Mouse (Mus musculus): ENCODE results near the gene Nrsn2. TPM values are rescaled to one million over a fixed set of nuclear protein-coding genes. Genes with fewer than 3 reads are reported as not detected.

Gene Nrsn2
- polyA plus RNA-seq, 1 experiment, result 0.85 TPM

DNA sequence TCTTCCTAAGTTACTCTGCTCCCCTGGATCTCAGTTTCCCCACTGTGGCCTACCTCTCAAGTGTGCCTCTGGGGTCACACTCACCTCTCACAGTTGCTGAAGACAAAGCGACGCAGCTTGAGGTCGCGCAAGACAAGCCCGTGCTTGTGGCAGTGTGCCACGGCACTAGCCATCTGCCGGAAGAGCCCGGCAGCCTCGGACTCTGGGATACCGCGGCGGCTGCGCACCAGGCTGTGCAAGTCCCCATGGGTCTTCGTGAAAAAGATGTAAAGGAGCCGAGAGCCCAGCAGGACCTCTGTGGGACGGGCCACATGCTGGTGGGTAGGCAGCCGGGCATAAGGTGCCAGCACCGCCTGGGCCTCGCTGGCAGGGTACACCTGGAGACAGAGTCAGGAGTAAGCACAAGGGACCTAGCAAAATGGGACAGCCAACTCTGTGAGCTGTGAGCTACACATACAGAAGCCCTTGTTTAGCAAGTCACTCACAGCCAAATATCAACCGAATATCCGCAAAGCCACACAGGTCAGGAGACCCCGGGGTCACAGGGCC lies 36.7 kb downstream of the Nrsn2 start:
- Histone ChIP-seq H3K4me1 (ENCODE audit: control insufficient read depth, insufficient read depth, low read length) (peaks cover 4% of the 10 kb centered on the region), H3K36me3 (ENCODE audit: control insufficient read depth, insufficient read depth, low read length) (no peaks in the 10 kb centered on the region), H3K27ac (ENCODE audit: control insufficient read depth, insufficient read depth, low read depth, low read length) (no peak overlapping the region), H3K27me3 (ENCODE audit: control insufficient read depth, insufficient read depth, low read length) (peaks cover 3% of the 10 kb centered on the region; the same call in 1 of the 2 replicates), H3K4me3 (ENCODE audit: control insufficient read depth, low read depth, low read length) (no peak overlapping the region)
- TF ChIP-seq CTCF (IDR thresholded peaks at IDR 0.05; ENCODE audit: control insufficient read depth, insufficient read depth, insufficient replicate concordance, low read depth, low read length) (no peak), POLR2A (IDR thresholded peaks at IDR 0.05; ENCODE audit: control insufficient read depth, low read depth, low read length) (no peak)

- Histone ChIP-seq H3K27ac (ENCODE audit: control insufficient read depth, insufficient read depth, low read depth, low read length) (no peak overlapping the region), H3K36me3 (ENCODE audit: control insufficient read depth, insufficient read depth, low read length) (no peaks in the 10 kb centered on the region), H3K27me3 (ENCODE audit: control insufficient read depth, insufficient read depth, low read length) (no peaks in the 10 kb centered on the region), H3K4me3 (ENCODE audit: control insufficient read depth, low read depth, low read length) (no peak overlapping the region), H3K4me1 (ENCODE audit: control insufficient read depth, insufficient read depth, low read length) (no peaks in the 10 kb centered on the region; the same call in 1 of the 2 replicates)
- no peak for TF ChIP-seq POLR2A (IDR thresholded peaks at IDR 0.05; ENCODE audit: control insufficient read depth, low read depth, low read length)
- no peak for TF ChIP-seq CTCF (IDR thresholded peaks at IDR 0.05; ENCODE audit: control insufficient read depth, insufficient read depth, insufficient replicate concordance, low read depth, low read length)
Observed at GRCm38 (mm10) chr2:152338319-152338718, 38.1 kb downstream of the Nrsn2 start.

DNA sequence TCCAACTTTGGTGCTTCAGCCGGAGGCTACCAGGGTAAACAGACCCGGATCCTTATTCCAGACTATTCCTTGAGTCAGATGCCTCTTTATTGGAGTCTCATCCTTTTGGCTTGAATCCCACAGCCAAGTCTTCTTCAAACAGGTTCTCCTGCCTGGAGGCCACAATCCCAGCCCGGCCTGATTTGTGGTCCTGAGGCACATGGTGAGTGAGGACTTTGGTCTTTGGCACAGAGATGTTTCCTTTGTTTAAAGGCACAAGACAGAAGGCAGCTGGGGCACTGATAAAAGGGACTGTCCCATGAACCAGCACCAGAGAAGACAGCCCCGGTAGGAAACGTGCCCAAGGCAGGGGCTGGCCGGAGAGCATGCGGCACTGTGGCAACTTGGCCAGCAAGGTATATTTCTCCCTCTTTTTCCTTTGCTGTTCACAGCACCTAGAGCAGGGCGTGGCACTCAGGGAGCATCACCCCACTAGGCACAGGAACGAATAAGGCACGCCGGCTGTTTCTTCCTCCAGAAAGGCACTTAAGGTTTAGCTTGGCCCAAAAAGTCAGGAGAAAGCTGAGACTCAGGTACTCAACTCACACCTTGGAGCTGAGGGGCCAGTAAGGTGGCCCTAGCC lies 38.7 kb downstream of the Nrsn2 start:
- Histone ChIP-seq H3K27me3 (ENCODE audit: control insufficient read depth, insufficient read depth, low read length) (no peaks in the 10 kb centered on the region), H3K4me1 (ENCODE audit: control insufficient read depth, insufficient read depth, low read length) (peaks cover under 1% of the 10 kb centered on the region; the same call in 1 of the 2 replicates), H3K4me3 (ENCODE audit: control insufficient read depth, low read depth, low read length) (no peak overlapping the region), H3K36me3 (ENCODE audit: control insufficient read depth, insufficient read depth, low read length) (no peaks in the 10 kb centered on the region), H3K27ac (ENCODE audit: control insufficient read depth, insufficient read depth, low read depth, low read length) (no peak overlapping the region)
- TF ChIP-seq POLR2A (IDR thresholded peaks at IDR 0.05; ENCODE audit: control insufficient read depth, low read depth, low read length) (no peak), CTCF (IDR thresholded peaks at IDR 0.05; ENCODE audit: control insufficient read depth, insufficient read depth, insufficient replicate concordance, low read depth, low read length) (no peak)

DNA sequence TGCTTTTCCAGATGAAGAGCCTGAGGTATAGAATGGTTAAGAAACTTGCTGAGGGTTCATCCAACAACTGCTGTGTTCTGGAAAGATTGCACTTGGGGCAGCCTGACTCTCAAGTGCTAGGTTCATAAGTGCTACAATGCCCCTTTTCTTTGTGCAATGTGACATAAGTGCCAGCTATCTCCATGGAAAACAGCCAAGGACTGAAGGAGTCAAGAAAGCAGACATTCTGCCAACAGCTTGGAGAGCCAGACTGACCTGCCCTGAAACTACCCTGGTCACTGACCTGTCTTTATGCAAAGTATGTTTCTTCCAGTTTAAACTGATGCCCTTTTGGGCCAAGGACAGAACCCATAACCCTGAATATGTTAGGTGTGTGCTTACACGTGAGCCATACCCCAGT lies 39.6 kb downstream of the Nrsn2 start:
- peaks cover 3% of the 10 kb centered on the region; the same call in 1 of the 2 replicates for H3K4me1 ChIP-seq (ENCODE audit: control insufficient read depth, insufficient read depth, low read length)
- no peak for TF ChIP-seq CTCF (IDR thresholded peaks at IDR 0.05; ENCODE audit: control insufficient read depth, insufficient read depth, insufficient replicate concordance, low read depth, low read length)
- TF ChIP-seq POLR2A (IDR thresholded peaks at IDR 0.05; ENCODE audit: control insufficient read depth, low read depth, low read length), result no peak
- H3K4me3 ChIP-seq (ENCODE audit: control insufficient read depth, low read depth, low read length), result no peak overlapping the region
- H3K27me3 ChIP-seq (ENCODE audit: control insufficient read depth, insufficient read depth, low read length), result no peaks in the 10 kb centered on the region
- no peak overlapping the region for H3K27ac ChIP-seq (ENCODE audit: control insufficient read depth, insufficient read depth, low read depth, low read length)
- no peaks in the 10 kb centered on the region for H3K36me3 ChIP-seq (ENCODE audit: control insufficient read depth, insufficient read depth, low read length)

- Histone ChIP-seq H3K36me3 (ENCODE audit: control insufficient read depth, insufficient read depth, low read length) (no peaks in the 10 kb centered on the region), H3K27me3 (ENCODE audit: control insufficient read depth, insufficient read depth, low read length) (no peaks in the 10 kb centered on the region), H3K4me1 (ENCODE audit: control insufficient read depth, insufficient read depth, low read length) (peaks cover 8% of the 10 kb centered on the region), H3K27ac (ENCODE audit: control insufficient read depth, insufficient read depth, low read depth, low read length) (no peak overlapping the region), H3K4me3 (ENCODE audit: control insufficient read depth, low read depth, low read length) (no peak overlapping the region)
- no peak for TF ChIP-seq CTCF (IDR thresholded peaks at IDR 0.05; ENCODE audit: control insufficient read depth, insufficient read depth, insufficient replicate concordance, low read depth, low read length)
- TF ChIP-seq POLR2A (IDR thresholded peaks at IDR 0.05; ENCODE audit: control insufficient read depth, low read depth, low read length), result no peak
Observed at GRCm38 (mm10) chr2:152335289-152335820, 41.1 kb downstream of the Nrsn2 start.

- peaks cover 8% of the 10 kb centered on the region for H3K4me1 ChIP-seq (ENCODE audit: control insufficient read depth, insufficient read depth, low read length)
- no peaks in the 10 kb centered on the region for H3K27me3 ChIP-seq (ENCODE audit: control insufficient read depth, insufficient read depth, low read length)
- no peaks in the 10 kb centered on the region for H3K36me3 ChIP-seq (ENCODE audit: control insufficient read depth, insufficient read depth, low read length)
- no peak overlapping the region for H3K4me3 ChIP-seq (ENCODE audit: control insufficient read depth, low read depth, low read length)
- TF ChIP-seq POLR2A (IDR thresholded peaks at IDR 0.05; ENCODE audit: control insufficient read depth, low read depth, low read length) (no peak), CTCF (IDR thresholded peaks at IDR 0.05; ENCODE audit: control insufficient read depth, insufficient read depth, insufficient replicate concordance, low read depth, low read length) (no peak)
- no peak overlapping the region for H3K27ac ChIP-seq (ENCODE audit: control insufficient read depth, insufficient read depth, low read depth, low read length)
Observed at GRCm38 (mm10) chr2:152333345-152334006, 43.0 kb downstream of the Nrsn2 start.

- H3K36me3 ChIP-seq (ENCODE audit: control insufficient read depth, insufficient read depth, low read length), result no peaks in the 10 kb centered on the region
- TF ChIP-seq POLR2A (IDR thresholded peaks at IDR 0.05; ENCODE audit: control insufficient read depth, low read depth, low read length) (peak; percentile 63), CTCF (IDR thresholded peaks at IDR 0.05; ENCODE audit: control insufficient read depth, insufficient read depth, insufficient replicate concordance, low read depth, low read length) (0 out of 2 replicates have a peak, but pooled peaks have one; percentile 13)
- no peaks in the 10 kb centered on the region for H3K27me3 ChIP-seq (ENCODE audit: control insufficient read depth, insufficient read depth, low read length)
- peak within 1 kb of the TSS; percentile 92 for H3K4me3 ChIP-seq (ENCODE audit: control insufficient read depth, low read depth, low read length)
- H3K4me1 ChIP-seq (ENCODE audit: control insufficient read depth, insufficient read depth, low read length), result peaks cover 8% of the 10 kb centered on the region
- H3K27ac ChIP-seq (ENCODE audit: control insufficient read depth, insufficient read depth, low read depth, low read length), result peak within 1 kb of the TSS; percentile 91
Observed at GRCm38 (mm10) chr2:152332101-152332825, 44.2 kb downstream of the Nrsn2 start, which contains the start of gene Rbck1. Gene Rbck1, minus strand, starts transcription at chr2:152332653.

All from testis, adult 2 months (tissue).